ENCODE assay signal across 7 mouse cellular contexts in genomic region chr5:124425412-124426259, GRCm38 (mm10). TPM values are rescaled to one million over a fixed set of nuclear protein-coding genes. Genes with fewer than 3 reads are reported as not detected.
DNase-seq lines count a peak whose midpoint lies in the region; ATAC-seq lines count a peak whose summit lies in the region.

TSS of gene Sbno1 (minus strand) at chr5:124426001.

- H3K27me3 ChIP-seq in embryonic facial prominence, embryonic 10.5 days (replicated peaks; ENCODE audit: low read depth, poor library complexity, severe bottlenecking), result no peaks in the 10 kb centered on the region
- H3K27me3 ChIP-seq in limb, embryonic 11.5 days (ENCODE audit: control insufficient read depth, insufficient read depth, low read length), result no peaks in the 10 kb centered on the region
- no peaks in the 10 kb centered on the region for H3K27me3 ChIP-seq in midbrain, embryonic 14.5 days (ENCODE audit: control insufficient read depth, insufficient read depth, low read length)

- peaks cover 14% of the 10 kb centered on the region for H3K36me3 ChIP-seq in embryonic facial prominence, embryonic 10.5 days (replicated peaks)
- no peaks in the 10 kb centered on the region for H3K36me3 ChIP-seq in limb, embryonic 11.5 days (ENCODE audit: control insufficient read depth, insufficient read depth, low read length)
- H3K36me3 ChIP-seq in midbrain, embryonic 14.5 days (ENCODE audit: control insufficient read depth, insufficient read depth, low read length), result no peaks in the 10 kb centered on the region

- H3K4me2 ChIP-seq in limb, embryonic 11.5 days (ENCODE audit: low read depth, severe bottlenecking), result peak within 1 kb of the TSS; percentile 91
- H3K4me2 ChIP-seq in midbrain, embryonic 14.5 days (ENCODE audit: low read length), result peak within 1 kb of the TSS; percentile 86

- no peaks in the 10 kb centered on the region for H3K9me3 ChIP-seq in embryonic facial prominence, embryonic 10.5 days
- H3K9me3 ChIP-seq in limb, embryonic 11.5 days (ENCODE audit: control insufficient read depth, low read length), result no peaks in the 10 kb centered on the region
- no peaks in the 10 kb centered on the region for H3K9me3 ChIP-seq in midbrain, embryonic 14.5 days (ENCODE audit: control insufficient read depth, low read length)

- peak within 1 kb of the TSS; percentile 98 for H3K4me3 ChIP-seq in embryonic facial prominence, embryonic 10.5 days
- peak within 1 kb of the TSS; percentile 98 for H3K4me3 ChIP-seq in limb, embryonic 11.5 days (ENCODE audit: low read depth, low read length)
- peak within 1 kb of the TSS; percentile 97 for H3K4me3 ChIP-seq in midbrain, embryonic 14.5 days (replicated peaks; ENCODE audit: low read depth, low read length)

- H3K9ac ChIP-seq in limb, embryonic 11.5 days (ENCODE audit: low read length), result peak within 1 kb of the TSS; percentile 92
- peak within 1 kb of the TSS; percentile 83 for H3K9ac ChIP-seq in midbrain, embryonic 14.5 days (replicated peaks; ENCODE audit: low read length)

- 1% methylated on average over 77 of the region's 81 CpGs for WGBS in embryonic facial prominence, embryonic 10.5 days
- WGBS in limb, embryonic 11.5 days, result under 1% methylated on average over 47 of the region's 81 CpGs
- under 1% methylated on average over 69 of the region's 81 CpGs for WGBS in midbrain, embryonic 14.5 days

- DNase-seq in adrenal gland, postnatal 10 days, result peak; percentile 95
- DNase-seq in embryonic facial prominence, embryonic 10.5 days (ENCODE audit: low spot score), result peak; percentile 98
- peak; percentile 95 for DNase-seq in kidney, adult 11 months
- DNase-seq in limb, embryonic 11.5 days (ENCODE audit: low spot score), result peak; percentile 92
- peak; percentile 98 for DNase-seq in midbrain, embryonic 14.5 days
- DNase-seq in spleen, adult 18-20 months, result peak; percentile 89

- peak within 1 kb of the TSS; percentile 99 for H3K27ac ChIP-seq in embryonic facial prominence, embryonic 10.5 days (replicated peaks)
- no peak within 1 kb of the TSS; the same call in 1 of the 2 replicates for H3K27ac ChIP-seq in limb, embryonic 11.5 days (replicated peaks; ENCODE audit: low read depth, low read length)
- peak within 1 kb of the TSS; percentile 94 for H3K27ac ChIP-seq in midbrain, embryonic 14.5 days (replicated peaks; ENCODE audit: low read depth, low read length)

- ATAC-seq in granulocyte monocyte progenitor cell, adult 5-6 weeks (replicated peaks; ENCODE audit: poor library complexity, severe bottlenecking), result peak; percentile 88
- peak; percentile 94 for ATAC-seq in limb, embryonic 11.5 days (ENCODE audit: insufficient number of reproducible peaks, low FRiP score, low TSS enrichment, low read depth)
- peak; percentile 94 for ATAC-seq in midbrain, embryonic 14.5 days (ENCODE audit: low FRiP score, low TSS enrichment)

- peaks cover 10% of the 10 kb centered on the region for H3K4me1 ChIP-seq in embryonic facial prominence, embryonic 10.5 days
- H3K4me1 ChIP-seq in limb, embryonic 11.5 days (ENCODE audit: control insufficient read depth, insufficient read depth, low read length), result 0 out of 2 replicates have a peak, but pooled peaks cover 2% of the 10 kb centered on the region
- H3K4me1 ChIP-seq in midbrain, embryonic 14.5 days (ENCODE audit: control insufficient read depth, insufficient read depth, low read length), result peaks cover 7% of the 10 kb centered on the region

RNA-seq across cellular contexts. Expression of gene Sbno1, which starts in this region (rescaled TPM):
- 10 to 100 TPM; 71.7 to 90.6 TPM for total RNA-seq in adrenal gland, postnatal 10 days (2021)
- polyA plus RNA-seq in embryonic facial prominence, embryonic 10.5 days (2016; fragmentation: Nextera tagmentation; extraction: Ambion mirVana), result 98.3 and 103 TPM in 2 replicates
- total RNA-seq in granulocyte monocyte progenitor cell, adult 5-6 weeks (2014; fragmentation: Nextera tagmentation), result 130 and 135 TPM in 2 replicates
- 167 and 174 TPM in 2 replicates for total RNA-seq in granulocyte monocyte progenitor cell, adult 5-6 weeks (2017)
- polyA plus RNA-seq in limb, embryonic 11.5 days (2014; fragmentation: Nextera tagmentation; extraction: Ambion mirVana), result 84.9 and 85.7 TPM in 2 replicates
- polyA plus RNA-seq in midbrain, embryonic 14.5 days (2014; fragmentation: Nextera tagmentation; extraction: Ambion mirVana), result 70.2 and 114 TPM in 2 replicates
